Mouse (Mus musculus) heart, postnatal 25 days (tissue): ENCODE results near the gene Fezf1. TPM values are rescaled to one million over a fixed set of nuclear protein-coding genes. Genes with fewer than 3 reads are reported as not detected.

Experiments
- DNase-seq: peaks from one replicate; pipeline ENCODE4 v3.0.0; 2022; ENCODE audit warnings: low spot score
- intact Hi-C: fragments of 180-260 bp; cut with DNase I; formaldehyde crosslinking; loops from one replicate; pipeline ENCODE4 v1.15.1; 2025
- total RNA-seq, 2 experiments: library from RNA; stranded (reverse); gene quantifications; 2 replicates each; pipeline ENCODE4 v1.2.3; 2021

Gene Fezf1
- total RNA-seq, 2 experiments from 2014 or later = not detected

DNA sequence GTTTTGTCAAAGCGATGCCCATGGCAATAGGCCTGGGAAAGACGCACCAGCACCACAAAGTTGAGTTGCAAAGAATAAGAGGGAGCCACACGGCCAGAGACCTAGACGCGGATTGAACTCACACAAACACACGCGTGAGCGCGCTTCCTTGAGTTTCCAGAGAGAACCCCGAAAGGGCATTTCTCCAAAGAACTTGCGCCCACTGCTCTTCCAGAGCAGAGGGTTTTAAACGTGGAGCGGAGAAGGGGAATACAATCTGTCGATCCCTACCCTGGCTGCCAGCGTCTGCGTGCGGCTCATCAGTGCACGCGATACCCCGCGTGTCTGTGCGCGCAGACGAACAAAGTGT is 865 bp upstream of the Fezf1 start:
- DNase-seq = no peak
- intact Hi-C loops = no loop called here

DNA sequence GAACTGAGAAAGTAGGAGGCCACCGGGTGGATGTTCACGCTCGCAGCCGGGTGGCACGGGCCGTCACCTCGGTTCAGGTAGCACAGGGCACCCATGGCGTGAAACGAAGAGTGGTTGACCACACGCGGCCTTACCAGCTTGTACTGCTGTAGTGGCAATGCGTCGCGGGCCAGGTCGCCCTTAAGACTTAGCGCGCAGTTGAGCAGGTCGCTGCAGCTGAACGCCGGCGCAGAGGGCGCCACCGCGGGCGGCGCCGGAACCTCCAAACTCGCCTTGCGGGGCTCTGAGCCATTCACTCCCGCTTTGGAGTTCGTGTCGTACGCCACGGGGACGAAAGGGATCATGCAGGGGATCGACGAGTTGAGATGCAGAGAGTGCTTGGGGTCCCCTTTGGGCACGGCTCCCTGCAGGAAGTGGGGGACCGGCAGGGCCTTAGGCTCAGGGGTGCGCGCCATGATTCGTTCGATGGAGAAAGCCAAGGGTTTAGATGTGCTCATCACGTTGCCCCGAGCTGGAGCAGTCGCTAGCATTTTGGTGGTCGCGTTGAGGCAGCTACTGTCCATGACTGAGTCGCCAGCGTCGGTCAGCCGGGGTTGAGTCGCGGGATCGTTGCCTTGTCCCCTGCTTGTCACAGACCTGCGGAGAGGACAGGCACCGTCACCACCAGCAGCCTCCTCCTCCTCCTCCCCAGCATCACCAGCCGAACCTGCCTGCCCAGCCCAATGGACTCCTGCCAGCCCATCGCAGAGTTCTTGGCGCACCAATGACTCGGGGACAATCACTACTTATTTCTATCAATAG is 450 bp downstream of the Fezf1 start:
- intact Hi-C loops = no loop called here
- DNase-seq = no peak

DNA sequence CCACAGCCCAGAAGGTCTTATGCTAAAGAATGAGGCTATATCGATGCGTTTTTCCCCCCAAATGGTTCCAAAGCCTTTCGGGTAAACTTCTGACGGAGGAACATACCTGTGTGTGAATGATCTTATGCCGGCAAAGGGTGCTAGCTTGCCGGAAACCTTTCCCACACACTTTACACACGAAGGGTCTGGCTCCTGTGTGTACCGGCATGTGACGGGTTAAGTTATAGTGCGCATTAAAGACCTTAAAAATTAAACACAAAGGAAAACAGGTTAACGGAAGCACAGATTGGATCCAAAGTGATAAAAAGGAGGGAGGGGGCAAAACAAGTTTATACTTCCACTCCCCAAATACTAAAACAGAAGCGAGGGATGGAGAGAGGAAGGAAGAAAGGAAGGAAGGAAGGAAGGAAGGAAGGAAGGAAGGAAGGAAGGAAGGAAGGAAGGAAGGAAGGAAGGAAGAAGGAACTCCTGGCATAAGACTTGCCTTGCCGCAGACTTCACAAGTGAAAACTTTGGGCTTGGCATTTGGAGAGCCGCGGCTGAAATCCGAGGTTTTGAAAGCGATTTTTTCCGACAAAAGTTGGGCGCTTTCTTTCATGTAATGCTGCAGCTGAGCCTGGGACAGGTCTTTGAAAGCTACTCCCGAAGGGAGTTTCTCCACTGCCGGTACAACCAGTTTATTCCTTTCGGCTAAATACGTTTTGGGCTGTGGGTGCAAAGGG is 1.2 kb downstream of the Fezf1 start:
- intact Hi-C loops = no loop called here

DNA sequence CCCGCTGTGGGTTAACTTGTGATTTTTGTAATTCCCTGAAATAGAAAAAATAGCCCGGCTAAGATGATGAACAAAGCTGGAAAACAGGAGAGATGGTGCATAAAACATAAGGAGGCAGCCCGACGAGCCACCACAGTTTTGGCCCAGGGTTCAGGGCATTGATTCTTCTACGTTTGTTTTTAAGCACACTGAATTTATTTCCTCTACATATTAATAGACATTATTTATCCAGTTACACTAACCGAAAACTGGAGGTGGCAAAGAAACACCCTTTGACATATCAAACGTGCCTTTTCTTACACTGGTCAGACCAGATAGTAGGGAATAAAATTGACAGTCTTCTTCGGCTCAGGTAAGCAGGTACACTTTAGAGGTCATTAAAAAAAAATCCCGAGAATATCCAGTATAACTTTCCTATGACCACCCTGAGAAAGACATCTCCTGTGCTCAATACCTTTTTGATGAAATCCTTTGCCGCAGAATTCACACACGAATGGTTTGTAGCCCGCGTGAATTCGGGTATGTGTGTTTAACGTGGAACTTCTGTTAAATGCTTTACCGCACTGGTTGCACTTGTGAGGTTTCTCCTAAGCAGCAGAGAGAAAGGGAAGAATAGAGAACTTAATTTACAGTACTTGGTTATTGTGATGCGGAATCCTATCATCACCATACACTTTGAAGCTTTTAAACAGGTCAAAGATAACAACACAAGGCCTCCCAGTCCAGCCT is 1.9 kb downstream of the Fezf1 start:
- intact Hi-C loops = no loop called here
- no peak for DNase-seq

More for the DNA sequence above, 1.2 kb downstream of the Fezf1 start:
- DNase-seq = no peak

DNA sequence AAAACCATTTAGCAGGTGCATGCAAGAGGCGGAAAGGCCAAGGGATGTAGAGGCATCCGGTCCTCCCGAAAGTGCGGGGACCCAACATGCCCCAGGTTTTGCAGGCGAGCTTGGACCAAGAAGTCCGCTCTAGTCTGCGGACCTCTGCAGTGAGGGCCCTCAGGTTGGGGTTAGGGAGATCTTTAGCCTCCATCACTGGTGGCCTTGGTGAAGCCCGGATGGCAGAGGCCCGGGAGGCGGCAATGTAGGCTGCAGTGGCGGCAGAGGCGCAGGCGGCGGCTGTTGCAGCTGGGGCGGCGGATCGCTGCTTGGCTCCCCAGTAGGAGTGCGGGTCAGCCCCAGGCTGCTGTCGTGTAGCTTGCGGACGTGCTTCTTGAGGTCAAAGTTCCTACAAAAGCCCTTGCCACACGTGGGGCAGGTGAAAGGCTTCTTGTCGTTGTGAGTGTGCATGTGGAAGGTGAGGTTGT is 2.6 kb downstream of the Fezf1 start:
- DNase-seq = no peak
- intact Hi-C loops = no loop called here

DNA sequence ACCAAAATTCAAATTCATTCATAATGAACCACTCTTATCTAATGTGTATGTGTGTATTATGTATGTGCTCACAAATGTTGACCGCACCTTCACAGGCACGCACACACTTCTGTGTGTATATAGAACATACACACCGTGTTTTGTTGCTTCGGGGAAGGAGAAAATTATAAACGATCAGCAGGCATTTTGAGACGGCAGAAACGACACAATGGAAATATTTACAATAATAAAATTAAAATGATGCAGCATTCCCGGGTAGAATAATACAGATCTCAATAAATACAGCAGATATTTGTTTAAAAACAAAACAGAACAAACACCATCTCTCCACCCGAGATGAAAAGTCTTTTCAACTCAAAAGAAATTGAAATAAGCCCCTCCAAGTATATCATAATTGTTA is 3.0 kb downstream of the Fezf1 start:
- intact Hi-C loops = no loop called here
- no peak for DNase-seq

DNA sequence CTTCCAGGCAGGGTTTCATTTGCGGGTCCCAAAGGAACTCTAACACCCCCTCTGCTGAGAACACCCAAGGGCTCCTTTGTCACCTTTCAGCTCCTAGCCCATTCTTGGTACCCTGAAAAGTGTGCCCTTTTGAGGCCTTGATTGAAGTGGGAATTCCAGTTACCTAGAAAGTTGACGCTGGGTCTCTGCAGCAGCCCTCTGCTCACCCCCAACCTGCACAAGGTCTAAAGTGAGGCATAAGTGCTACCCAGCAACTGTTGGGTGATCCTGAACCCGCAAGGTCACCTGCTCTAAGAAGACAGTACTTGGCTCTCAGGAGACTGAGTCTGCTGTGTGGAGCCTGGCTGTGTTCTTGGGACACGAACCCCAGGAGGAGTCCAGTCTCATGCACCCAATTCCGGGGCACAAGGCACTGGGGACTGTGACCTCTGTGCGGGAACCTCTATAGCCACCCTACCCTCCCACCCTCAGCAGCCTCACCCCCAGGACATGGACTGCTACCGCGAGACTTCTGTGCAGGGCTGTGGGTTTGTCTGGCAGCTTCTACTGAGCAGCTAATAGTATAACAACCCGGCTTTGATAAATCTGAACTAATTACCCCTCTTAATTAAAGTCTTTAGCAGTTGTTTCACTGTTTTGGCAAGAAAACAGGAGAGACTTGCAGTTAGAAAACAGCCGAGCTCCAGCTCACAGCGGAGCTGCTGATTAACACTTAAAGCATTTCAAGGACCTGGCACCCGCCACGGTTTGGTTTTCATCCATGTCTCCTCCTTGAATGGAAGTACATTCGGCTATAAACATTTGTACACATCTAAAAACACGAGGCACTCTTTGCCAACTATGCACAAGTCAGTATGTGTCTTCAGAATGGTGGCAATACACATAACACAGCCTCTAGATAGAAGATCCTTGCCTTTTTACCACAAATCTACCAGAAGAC is 4.1 kb downstream of the Fezf1 start:
- intact Hi-C loops = no loop called here
- no peak for DNase-seq

DNA sequence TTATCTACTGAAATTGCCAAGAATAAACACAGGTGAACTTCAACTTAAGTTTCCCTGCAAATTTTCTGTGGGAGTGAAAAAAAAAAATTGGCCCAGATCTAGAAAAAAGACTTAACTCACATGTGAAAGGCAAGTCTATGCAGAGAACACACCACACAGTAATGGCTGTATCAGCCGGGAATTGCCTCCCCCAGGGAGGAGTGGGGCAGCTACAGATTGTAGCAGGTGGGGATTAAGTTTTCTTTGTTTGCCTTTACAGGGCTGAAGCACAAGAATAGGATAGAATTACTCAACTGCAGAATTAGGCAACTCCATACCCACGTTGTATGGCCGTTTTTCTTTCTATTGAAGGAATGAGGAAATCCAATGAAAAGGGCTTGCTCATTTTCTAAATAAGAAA is 36.7 kb downstream of the Fezf1 start:
- DNase-seq = no peak
- intact Hi-C loops = no loop called here

DNA sequence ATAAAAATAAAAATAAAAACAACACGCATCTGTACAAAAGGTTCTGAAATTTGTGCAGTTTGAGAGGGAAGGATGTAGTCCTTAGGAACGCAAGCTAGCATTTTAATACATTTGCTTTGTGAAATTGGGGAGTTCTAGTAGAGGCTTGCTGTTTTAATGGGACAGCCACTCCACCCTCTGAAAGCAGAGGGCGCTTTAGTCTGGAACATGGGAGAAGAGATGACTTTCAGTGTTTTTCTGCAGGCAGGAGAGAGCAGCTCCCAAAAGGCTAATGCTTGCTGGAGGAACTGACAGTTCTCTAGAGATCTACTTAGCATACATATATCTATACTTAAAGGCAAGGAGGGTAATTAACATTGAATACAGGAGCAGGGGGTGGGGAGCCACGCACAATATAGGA is 40.4 kb downstream of the Fezf1 start:
- intact Hi-C loops = no loop called here
- no peak for DNase-seq

DNA sequence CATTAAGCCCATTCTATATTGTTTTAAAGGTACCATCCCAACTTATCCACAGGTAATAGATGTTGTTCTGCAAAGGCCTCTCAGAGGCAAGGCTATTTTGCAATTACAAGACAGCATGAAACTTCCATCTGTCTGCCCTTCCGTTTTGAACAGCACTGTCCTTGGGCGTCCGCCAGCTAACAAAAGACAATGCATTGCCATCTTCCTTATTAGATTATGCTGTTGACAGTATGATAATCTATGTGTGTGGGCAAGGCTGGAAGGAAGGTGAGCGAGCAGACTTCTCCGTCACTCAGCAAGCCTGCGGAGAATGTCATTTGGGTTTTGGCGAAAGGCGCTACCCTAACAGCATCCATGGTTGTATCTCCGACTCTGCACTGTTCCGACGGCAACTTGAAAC is 45.5 kb downstream of the Fezf1 start:
- no peak for DNase-seq
- intact Hi-C loops = no loop called here

Other genes starting within 250 kb of the Fezf1 start
- gene Aass, start 115.4 kb downstream of the Fezf1 start, total RNA-seq = under 1 TPM; 0.13 to 0.17 TPM